Mouse (Mus musculus) gastrocnemius, adult 18-20 months (tissue): ENCODE data around the gene Cabp1. TPM values are rescaled to one million over a fixed set of nuclear protein-coding genes. Genes with fewer than 3 reads are reported as not detected.
"Not testable (repeated sequence)": the region's sequence is repeated elsewhere in the genome, so short reads cannot be mapped to it uniquely, and the experiment has no call there.

Experiments
- DNase-seq: peaks from one replicate; pipeline ENCODE4 v3.0.0; 2021; ENCODE audit warnings: low spot score
- total RNA-seq, 2 experiments: library from RNA; stranded (reverse); gene quantifications; 2 replicates each; pipeline ENCODE4 v1.2.3; 2021

Gene Cabp1
- total RNA-seq, 2 experiments from 2014 or later, result 0.50 to 1.2 TPM

- DNase-seq, result no peak
These were observed 16.3 kb downstream of the Cabp1 start for GRCm38 (mm10) chr5:115177866-115178265.

- no peak for DNase-seq
These were observed 19.6 kb downstream of the Cabp1 start for GRCm38 (mm10) chr5:115174554-115174953.

DNA sequence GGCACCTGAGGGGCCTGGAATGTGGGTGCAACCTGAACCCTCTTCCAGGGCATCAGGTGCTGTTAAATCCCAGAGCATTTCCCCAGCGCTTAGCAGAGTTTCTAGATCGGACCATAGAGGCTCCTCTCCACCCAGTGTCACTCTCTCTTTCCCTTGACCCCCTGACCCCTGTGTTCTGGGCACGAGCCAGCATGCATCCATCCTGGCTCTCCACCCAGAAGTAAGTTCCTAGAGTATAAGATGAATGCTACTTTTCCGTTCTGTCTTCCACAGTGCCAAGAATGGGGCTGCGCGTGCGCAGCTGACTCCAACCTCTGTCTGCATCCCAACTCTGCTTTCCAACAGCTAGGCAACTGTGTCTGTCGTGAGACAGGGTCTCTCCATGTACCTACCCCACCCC, 24.0 kb downstream of the Cabp1 start:
- DNase-seq, result no peak

- no peak for DNase-seq
These were observed 25.4 kb downstream of the Cabp1 start for GRCm38 (mm10) chr5:115168641-115169415.

- DNase-seq, result no peak
These were observed 26.8 kb downstream of the Cabp1 start for GRCm38 (mm10) chr5:115167396-115167795.

- DNase-seq, result no peak
These were observed 27.4 kb downstream of the Cabp1 start for GRCm38 (mm10) chr5:115166815-115167194.

DNA sequence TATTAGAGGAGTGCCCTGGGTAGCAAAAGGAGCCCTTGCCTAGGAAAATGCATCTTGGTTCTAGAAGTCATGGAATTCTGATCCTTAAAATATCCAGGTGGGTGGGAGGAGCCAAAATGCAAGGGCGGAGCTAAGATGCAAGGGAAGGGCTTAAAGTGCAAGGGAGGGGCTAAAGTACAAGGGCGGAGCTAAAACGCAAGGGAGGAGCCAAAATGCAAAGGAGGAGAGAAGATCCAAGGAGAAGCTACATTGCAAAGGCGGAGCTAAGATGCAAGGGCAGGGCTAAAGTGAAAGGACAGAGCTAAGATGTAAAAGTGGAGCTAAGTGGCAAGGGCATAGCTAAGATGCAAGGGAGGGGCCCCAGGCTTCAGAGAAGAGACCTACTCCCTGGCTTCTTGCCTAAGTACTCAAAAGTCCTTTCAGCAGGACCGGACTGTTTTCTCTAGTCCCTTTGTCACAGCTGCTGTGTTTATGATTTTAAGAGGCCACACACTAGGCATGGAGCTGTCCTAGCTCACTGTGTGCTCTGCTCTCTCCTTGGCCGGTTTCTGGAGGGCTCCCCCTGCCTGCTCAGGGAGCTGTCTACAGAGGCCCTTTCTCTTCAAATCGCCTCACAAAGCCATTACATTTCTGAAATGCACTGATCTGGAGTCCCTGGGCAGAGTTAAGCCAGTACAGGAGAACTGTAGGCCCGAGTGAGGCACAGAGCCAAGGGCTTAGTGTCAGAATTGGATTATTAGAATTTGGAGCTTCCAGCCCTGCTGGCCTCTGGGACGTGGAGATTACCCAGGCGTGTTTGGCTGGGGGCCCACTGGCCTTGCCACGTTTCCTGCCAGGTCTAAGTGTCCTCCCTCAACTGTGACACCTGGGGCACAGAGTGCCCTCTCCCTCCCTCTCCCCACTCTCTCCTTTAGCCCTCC, 28.0 kb downstream of the Cabp1 start:
- DNase-seq, result no peak

DNA sequence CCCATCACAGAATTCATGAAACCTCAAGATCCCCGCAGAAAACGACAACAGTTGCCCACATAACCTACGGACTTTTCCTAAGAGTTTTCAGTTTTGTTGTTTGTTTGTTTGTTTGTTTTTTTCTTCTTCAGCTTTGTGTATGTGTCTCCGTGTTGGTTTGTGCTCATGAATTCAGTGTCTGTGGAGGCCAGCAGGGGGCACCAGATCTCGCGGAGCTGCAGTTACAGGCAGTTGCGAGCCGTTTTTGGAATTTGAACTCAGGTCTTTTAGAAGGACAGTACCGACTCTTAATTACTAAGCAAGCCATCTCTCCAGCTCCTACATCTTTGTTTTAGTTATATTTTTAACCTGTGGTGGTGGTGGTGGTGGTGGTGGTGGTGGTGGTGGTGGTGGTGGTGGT, 28.8 kb downstream of the Cabp1 start:
- DNase-seq, result no peak

DNA sequence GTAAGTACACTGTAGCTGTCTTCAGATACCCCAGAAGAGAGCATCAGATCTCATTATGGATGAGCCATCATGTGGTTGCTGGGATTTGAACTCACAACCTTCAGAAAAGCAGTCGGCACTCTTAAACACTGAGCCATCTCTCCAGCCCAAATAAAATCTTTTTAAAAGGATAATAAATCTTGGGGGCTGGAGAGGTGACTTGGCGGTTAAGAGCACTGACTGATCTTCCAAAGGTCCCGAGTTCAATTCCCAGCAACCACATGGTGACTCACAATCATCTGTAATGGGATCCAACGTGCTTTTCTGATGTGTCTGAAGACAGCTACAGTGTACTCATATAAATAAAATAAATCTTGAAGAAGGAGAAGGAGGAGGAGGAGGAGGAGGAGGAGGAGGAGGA, 29.7 kb downstream of the Cabp1 start:
- DNase-seq, result not testable (repeated sequence)

GRCm38 (mm10) chr5:115163563-115163962, 30.6 kb downstream of the Cabp1 start:
- DNase-seq, result peak; percentile 77

GRCm38 (mm10) chr5:115161940-115162279, 32.3 kb downstream of the Cabp1 start:
- not testable (repeated sequence) for DNase-seq

DNA sequence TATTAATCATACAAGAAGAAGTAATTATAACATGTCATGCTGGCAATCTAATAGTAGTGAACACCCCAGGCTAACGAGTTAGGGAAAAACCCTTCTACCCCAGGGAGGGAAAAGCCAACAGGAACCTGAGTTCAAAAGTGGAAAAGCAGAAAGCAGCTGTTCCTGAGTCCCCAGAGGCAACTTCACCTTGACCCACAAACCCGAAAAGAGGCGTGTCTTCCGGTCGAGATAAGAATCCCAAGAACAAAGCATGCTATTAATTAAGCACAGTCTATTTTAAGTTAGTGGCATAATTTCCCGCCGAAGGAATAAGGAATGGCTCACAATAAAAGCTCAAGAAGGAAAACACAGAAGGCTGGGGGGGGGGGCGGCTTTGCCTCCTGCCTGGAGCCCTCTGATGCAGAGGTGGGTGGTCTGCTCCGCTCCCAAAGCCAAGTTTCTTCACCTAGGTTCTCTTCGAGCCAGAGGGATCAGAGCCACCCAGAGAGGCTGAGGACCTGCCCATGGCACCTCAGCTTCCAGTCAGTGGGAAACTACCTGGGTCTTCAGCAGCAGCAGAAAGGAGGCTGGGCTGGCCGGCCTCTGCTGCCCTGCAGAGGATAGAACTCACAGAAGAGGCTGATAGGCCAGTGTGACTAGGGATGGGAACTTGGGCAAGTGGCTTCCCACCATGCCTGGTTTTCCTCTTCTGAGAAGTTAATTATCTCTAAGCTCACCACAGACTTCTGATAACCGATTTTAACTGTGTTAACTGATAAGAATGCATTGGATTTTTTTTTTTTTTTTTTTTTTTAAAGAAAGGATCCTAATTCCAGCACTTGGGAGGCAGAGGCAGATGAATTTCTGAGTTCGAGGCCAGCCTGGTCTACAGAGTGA, 32.9 kb downstream of the Cabp1 start:
- DNase-seq, result no peak

DNA sequence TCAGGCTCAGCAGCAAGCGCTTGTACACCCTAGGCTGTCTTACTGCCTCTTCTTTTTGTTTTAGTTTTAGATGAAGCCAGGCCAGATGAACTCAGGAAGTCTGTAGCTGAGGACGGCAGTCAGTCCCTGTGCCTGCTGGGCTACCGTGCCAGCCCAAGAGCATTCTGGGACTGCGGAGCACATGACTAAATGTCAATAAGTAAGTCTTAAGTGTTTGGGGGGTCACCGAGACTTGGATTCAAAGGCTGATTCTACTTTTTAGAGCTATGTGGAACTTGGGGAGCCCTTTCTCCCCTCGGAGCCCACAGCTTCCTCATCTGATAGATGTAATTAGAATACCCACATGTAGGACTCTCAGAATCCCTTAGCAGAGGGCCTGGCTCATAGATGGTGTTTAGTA, 33.5 kb downstream of the Cabp1 start:
- DNase-seq, result no peak

DNA sequence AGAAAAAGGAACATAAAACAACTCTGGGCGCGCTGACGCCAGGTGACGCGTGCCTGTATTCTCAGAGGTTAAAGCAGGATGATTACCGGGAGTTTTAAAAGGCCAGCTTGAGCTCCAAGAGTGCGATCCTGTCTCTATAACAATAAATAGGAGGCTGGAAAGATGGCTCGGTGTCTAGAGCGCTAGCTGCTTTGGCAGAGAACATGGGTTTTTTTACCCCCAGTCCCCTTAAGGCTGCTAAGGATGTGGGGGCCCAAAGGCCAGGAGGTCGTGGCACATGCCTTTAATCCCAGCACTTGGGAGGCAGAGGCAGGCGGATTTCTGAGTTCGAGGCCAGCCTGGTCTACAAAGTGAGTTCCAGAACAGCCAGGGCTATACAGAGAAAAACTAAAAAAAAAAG, 35.0 kb downstream of the Cabp1 start:
- DNase-seq, result no peak

DNA sequence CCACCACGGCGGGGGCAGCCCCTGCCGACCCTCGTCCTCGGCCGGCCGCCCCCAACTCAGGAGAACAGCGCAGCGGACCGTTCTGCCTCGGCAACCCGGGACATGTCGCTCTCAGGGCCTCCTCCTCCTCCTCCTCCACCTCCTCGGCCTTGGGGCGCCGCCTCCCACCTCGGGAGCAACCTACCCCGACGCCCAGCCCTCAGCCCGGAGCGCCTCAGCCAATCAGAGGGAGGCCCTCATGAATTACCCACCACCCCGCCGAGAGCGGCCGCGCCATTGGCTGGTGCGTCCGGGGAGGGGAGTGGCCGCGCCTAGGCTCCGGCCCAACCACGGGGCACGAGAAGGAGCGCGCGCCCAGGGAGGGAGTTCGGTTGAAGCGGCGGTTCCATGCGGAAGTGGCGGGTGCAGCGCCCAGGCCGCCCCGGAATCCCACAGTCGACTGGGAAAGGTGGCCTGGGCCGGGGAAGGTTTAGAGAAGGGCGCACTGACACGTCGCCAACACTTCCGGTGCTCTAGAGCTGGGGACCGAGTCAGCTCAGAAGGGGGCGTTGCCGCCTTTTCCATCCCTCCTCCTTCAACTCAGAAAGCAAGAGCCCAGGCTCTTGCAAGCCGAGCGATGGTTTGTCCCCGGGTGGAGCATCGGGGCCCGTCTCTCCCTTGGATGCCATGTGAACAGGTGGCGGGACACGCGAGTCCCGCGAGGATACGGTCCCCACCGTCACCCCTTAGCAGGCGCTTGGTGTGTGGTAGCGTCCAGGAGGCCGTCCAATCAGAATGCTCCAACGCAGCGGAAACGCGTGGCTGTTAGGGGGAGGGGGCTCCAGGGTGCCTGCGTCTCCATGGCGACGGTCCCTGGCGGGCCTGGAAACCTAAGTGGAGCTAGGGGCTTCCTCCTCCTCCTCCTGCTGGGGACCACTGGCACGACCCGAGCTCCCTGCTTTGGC, 35.9 kb downstream of the Cabp1 start, which contains the start of gene Mlec:
Gene Mlec, minus strand, starts transcription at position 140 of the 944 bp plus-strand sequence.
- peak; percentile 99 for DNase-seq

- DNase-seq, result no peak
These were observed 37.1 kb downstream of the Cabp1 start for GRCm38 (mm10) chr5:115156933-115157589.

- no peak for DNase-seq
These were observed 37.8 kb downstream of the Cabp1 start for GRCm38 (mm10) chr5:115156401-115156800.

DNA sequence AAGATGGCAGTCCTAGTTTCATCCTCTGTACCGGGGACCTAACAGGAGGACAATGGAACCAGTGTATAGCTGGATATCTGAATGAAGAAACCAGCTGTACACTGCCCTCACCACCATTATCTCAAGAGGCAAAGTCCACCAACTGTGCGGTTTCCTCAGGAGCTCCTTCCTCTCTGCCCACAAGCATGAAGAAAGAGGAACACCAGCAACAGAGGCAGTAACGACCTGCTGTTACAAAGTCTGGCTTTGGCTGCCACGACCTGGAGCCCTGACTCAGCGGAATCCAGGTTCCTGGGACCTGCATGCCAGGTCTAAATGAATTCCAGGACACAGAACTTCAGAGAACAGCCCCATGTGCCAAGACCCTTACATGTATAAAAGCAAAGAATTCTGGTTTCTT, 38.4 kb downstream of the Cabp1 start:
- DNase-seq, result peak; percentile 48

- DNase-seq, result peak; percentile 61
These were observed 39.0 kb downstream of the Cabp1 start for GRCm38 (mm10) chr5:115155156-115155631.
